Mouse (Mus musculus): ENCODE data around the gene Spats2l. TPM values are rescaled to one million over a fixed set of nuclear protein-coding genes. Genes with fewer than 3 reads are reported as not detected.

The Spats2l gene
- polyA plus RNA-seq, 1 experiment = 31.1 TPM

DNA sequence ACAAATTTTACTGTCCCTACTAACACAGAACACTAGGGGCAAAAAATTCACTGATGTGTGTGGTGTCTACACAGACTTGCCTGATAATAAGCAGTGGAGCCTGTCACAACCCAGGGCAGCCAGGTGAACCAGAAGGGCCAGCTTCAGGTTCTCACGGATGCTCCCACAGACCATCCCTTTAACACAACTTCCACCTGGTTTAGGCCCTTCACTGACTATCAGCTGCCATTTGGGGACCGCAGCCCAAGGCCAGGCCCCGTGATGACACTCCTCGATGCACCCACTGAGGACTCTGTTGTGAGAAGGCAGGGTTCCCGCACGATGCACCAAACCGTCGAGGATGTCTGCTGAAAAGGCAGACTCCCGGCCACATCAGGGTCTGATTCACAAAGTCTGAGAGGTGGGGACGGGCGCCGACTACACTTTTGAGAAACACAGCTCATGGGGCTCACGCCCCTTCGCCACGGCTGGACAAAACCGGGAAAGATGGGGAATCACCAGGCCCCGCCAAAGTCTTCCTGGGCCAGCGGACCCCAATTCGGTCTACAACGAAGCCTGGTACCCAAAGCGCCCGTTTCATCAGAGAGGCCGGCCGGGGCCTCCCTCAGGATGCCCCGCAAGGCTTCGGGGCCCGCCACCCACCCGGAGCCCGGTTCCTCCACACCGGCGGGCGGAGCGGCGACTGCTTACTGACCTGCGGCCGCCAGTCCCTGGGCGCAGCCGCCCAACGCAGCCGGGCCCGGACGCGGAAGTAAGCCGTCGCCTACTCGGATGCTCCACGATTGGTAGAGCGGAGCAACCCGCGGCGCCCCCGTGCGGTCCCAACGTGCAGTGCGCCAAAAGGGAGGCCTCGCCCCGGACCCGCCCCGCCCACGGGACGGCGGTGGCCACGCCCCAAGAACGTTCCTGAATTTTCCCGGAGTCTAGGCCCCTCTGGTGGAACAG lies 195.6 kb downstream of the Spats2l start:
- peak; percentile 96 for DNase-seq (ENCODE audit: low spot score)

DNA sequence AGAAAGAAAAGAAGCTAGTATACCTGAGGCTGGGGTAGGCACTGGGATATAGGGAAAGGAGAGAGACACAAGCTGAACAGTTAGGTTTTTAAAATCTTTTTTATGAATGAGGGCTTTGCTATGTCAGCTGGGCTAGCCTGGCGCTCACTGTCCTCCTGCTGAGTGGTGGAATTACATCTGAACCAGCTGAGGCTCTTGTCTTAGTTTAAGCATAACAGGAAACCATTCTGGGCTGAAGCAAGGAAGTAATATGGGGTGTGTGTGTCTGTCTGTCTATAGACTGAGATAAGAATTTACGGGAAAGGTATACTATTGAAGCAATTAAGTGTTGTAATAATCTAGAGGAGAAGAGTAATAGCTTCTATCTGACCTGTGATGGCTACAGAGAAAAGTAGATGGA lies 197.6 kb downstream of the Spats2l start:
- DNase-seq (ENCODE audit: low spot score) = no peak

DNA sequence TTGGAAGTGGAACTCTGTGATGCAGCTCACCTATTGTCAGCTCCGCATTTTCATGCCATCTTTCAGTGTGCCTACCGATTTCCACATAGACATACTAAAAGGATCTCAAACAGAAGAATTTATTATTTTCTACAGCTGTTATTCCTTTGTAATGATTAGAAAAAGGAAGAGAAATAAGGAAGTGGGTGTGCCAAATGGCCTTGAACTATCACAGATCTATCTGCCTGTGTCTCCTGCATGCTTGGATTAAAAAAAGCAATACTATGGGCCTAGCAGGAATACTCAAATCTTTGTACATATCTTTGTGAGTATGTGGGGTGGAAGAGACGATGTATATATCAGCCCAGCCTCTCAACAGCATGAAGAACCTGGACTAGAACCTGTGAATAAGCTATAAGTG lies 202.9 kb downstream of the Spats2l start:
- no peak for DNase-seq (ENCODE audit: low spot score)

DNA sequence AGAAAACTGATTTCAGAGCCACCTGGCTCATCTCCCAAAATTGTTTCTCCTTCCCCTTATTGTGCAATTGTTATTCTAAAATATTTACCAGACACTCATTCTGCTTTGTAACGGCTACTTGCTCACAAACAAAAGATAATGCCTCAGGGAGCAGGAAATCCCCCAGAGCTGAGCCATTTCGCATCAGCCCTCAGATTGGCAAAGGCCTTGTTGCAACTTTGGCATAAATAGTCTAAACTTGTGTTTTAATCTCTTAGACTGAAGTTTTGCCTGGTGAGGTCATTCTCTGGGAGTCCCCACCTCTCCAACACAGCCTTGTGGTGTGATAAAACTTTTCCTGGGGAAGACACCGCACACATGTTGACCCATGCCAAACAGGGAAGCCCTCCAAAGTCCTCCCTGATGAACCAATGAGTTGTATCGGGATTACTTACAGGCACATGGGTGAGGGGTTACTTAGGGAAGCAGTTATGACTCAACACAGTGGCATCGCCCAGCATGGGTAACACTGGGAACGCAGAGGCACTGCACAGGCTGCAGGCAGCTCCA lies 215.2 kb downstream of the Spats2l start:
- no peak for DNase-seq (ENCODE audit: low spot score)

DNA sequence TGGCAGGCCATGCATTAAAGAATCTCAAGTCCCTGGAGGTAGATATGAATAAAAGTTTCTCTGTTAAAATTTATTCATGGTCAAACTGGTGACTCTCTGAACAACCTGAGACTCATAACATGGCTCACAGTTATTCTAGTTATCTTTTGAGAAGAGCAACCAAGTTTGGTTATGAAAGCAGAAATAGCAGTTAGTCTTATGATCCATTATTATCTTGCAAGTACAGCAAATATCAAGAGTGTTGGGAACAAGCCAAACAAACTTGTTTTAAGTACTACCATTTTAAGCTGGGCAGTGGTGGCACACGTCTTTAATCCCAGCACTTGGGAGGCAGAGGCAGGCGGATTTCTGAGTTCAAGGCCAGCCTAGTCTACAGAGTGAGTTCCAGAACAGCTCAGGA lies 217.3 kb downstream of the Spats2l start:
- no peak for DNase-seq (ENCODE audit: low spot score)

DNA sequence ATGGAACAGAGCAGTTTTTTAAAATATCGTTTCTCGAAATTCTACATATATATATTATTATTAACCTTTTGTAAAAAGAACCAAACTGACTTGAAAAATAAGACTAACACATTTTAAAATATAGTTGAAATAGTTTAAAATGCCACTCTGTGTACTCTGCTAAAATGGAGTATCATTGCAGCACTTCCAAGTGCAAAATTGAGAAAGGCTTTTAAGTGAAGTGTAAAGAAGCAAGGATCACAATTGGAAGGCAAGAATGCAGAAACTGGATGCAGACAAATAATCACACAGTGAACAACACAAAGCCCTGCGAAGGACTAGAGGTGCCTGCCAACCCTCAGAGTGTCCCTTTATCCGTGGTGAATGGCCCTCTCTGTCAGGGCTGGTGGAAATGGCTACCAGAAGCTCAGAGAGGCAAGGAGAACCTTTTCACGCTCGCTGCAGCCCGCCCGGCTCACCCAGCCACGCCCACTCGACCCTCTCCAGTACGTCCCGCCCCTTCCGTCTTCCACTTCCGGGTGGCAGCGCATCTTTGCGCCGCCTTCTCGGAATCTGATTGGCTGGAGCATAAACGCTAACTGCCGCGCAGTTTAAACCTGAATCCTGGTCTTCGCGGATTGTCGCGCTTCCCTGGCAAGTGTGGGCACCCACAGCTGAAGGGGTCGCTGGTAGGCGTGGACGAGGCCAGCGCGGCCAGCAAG lies 221.6 kb downstream of the Spats2l start, which contains the start of gene Sgo2a:
Gene Sgo2a (plus strand): TSS at position 540 of the 701 bp plus-strand sequence.
- DNase-seq (ENCODE audit: low spot score) = peak; percentile 63

DNA sequence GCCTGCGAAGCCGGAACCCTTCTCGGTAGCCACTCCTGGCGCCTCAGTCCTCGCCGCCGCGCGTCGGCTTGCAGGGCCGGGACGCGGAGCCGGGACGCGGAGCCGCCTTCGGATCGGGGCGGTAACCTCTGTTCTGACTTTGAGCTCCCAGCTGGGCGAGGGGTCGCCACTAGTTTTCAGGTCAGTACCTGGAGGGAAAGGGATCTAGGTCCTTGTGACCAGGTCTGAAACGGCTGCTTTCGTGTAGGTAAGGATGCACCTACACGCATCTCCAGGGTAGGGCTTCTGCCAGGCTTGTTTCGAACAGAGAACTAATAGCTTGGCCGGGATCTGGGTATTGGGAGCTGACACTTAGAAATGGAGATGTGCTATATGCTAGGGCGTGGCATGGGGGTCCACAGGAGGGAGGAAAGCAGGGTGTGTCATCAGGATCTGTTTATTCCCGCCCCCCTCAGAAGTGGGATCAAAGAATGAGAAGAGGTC lies 222.2 kb downstream of the Spats2l start:
- no peak for DNase-seq (ENCODE audit: low spot score)

Other genes starting within 250 kb of the Spats2l start
- gene Sgo2a, start 221.8 kb downstream of the Spats2l start, polyA plus RNA-seq (2012; rRNA removed) = 0.76 and 1.1 TPM in 2 replicates
- gene Kctd18, start 244.8 kb downstream of the Spats2l start, polyA plus RNA-seq (2012; rRNA removed) = 20.7 and 22.2 TPM in 2 replicates

All from urinary bladder, adult 2 months (tissue).